Mouse (Mus musculus) heart, postnatal 25 days (tissue): ENCODE data around the gene Btbd35f28. TPM values are rescaled to one million over a fixed set of nuclear protein-coding genes. Genes with fewer than 3 reads are reported as not detected.
"Not testable (repeated sequence)": the region's sequence is repeated elsewhere in the genome, so short reads cannot be mapped to it uniquely, and the experiment has no call there.

ENCODE experiments used
- DNase-seq: peaks from one replicate; pipeline ENCODE4 v3.0.0; 2022; ENCODE audit warnings: low spot score
- intact Hi-C: fragments of 180-260 bp; cut with DNase I; formaldehyde crosslinking; loops from one replicate; pipeline ENCODE4 v1.15.1; 2025
- total RNA-seq, 2 experiments: library from RNA; stranded (reverse); gene quantifications; 2 replicates each; pipeline ENCODE4 v1.2.3; 2021

Btbd35f28 gene
- not detected for total RNA-seq

GRCm38 (mm10) chrX:4196276-4196675 is at the start of gene Btbd35f28:
Gene Btbd35f28 (plus strand): TSS chrX:4196576.
- DNase-seq, intact Hi-C loops: not testable (repeated sequence)

Other genes with a start within 250 kb of the Btbd35f28 start
- gene Btbd35f16, start 239.6 kb upstream of the Btbd35f28 start, total RNA-seq: not detected
- gene Btbd35f3, start 158.9 kb upstream of the Btbd35f28 start, total RNA-seq: not detected
- gene Btbd35f20, start 94.7 kb downstream of the Btbd35f28 start, total RNA-seq: not detected
- gene Btbd35f17, start 174.1 kb downstream of the Btbd35f28 start, total RNA-seq: not detected